Mouse (Mus musculus): ENCODE measurements around the gene Jam3. TPM values are rescaled to one million over a fixed set of nuclear protein-coding genes. Genes with fewer than 3 reads are reported as not detected.

The Jam3 gene
- polyA plus RNA-seq, 1 experiment from 2014 or later, result 36.1 TPM

GRCm38 (mm10) chr9:27135372-27135771 is 19.8 kb downstream of the Jam3 start:
- no peaks in the 10 kb centered on the region for H3K27me3 ChIP-seq (ENCODE audit: control insufficient read depth, insufficient read depth, low read length)
- no peaks in the 10 kb centered on the region for H3K9me3 ChIP-seq (ENCODE audit: control insufficient read depth, low read length)
- no peak overlapping the region for H3K9ac ChIP-seq (replicated peaks; ENCODE audit: low read depth, low read length)
- H3K36me3 ChIP-seq (ENCODE audit: control insufficient read depth, insufficient read depth, low read length), result no peaks in the 10 kb centered on the region
- no peak overlapping the region for H3K4me2 ChIP-seq (ENCODE audit: low read depth, low read length)
- no peak overlapping the region for H3K4me3 ChIP-seq (ENCODE audit: low read depth, low read length)
- WGBS, result 96% methylated on average over 7 of the region's 7 CpGs
- no peaks in the 10 kb centered on the region for H3K4me1 ChIP-seq (ENCODE audit: control insufficient read depth, insufficient read depth, low read length)
- H3K27ac ChIP-seq (ENCODE audit: low read depth, low read length), result no peak overlapping the region
- ATAC-seq (ENCODE audit: low read depth), result no peak

- no peak overlapping the region for H3K9ac ChIP-seq (replicated peaks; ENCODE audit: low read depth, low read length)
- peak; percentile 17; the same call in 1 of the 2 replicates for ATAC-seq (ENCODE audit: low read depth)
- H3K4me3 ChIP-seq (ENCODE audit: low read depth, low read length), result no peak overlapping the region
- H3K27me3 ChIP-seq (ENCODE audit: control insufficient read depth, insufficient read depth, low read length), result no peaks in the 10 kb centered on the region
- no peak overlapping the region for H3K27ac ChIP-seq (ENCODE audit: low read depth, low read length)
- 90% methylated on average over 1 of the region's 1 CpGs for WGBS
- H3K4me2 ChIP-seq (ENCODE audit: low read depth, low read length), result no peak overlapping the region
- no peaks in the 10 kb centered on the region for H3K9me3 ChIP-seq (ENCODE audit: control insufficient read depth, low read length)
- no peaks in the 10 kb centered on the region for H3K36me3 ChIP-seq (ENCODE audit: control insufficient read depth, insufficient read depth, low read length)
- H3K4me1 ChIP-seq (ENCODE audit: control insufficient read depth, insufficient read depth, low read length), result no peaks in the 10 kb centered on the region
Measured at GRCm38 (mm10) chr9:27134410-27134809, 20.8 kb downstream of the Jam3 start.

GRCm38 (mm10) chr9:27128629-27129028 is 26.6 kb downstream of the Jam3 start:
- no peak overlapping the region for H3K4me2 ChIP-seq (ENCODE audit: low read depth, low read length)
- H3K27me3 ChIP-seq (ENCODE audit: control insufficient read depth, insufficient read depth, low read length), result no peaks in the 10 kb centered on the region
- H3K4me1 ChIP-seq (ENCODE audit: control insufficient read depth, insufficient read depth, low read length), result peaks cover 10% of the 10 kb centered on the region; the same call in 1 of the 2 replicates
- H3K36me3 ChIP-seq (ENCODE audit: control insufficient read depth, insufficient read depth, low read length), result no peaks in the 10 kb centered on the region
- no peak overlapping the region for H3K9ac ChIP-seq (replicated peaks; ENCODE audit: low read depth, low read length)
- WGBS, result 68% methylated on average over 4 of the region's 4 CpGs
- no peak overlapping the region for H3K27ac ChIP-seq (ENCODE audit: low read depth, low read length)
- no peaks in the 10 kb centered on the region for H3K9me3 ChIP-seq (ENCODE audit: control insufficient read depth, low read length)
- no peak overlapping the region for H3K4me3 ChIP-seq (ENCODE audit: low read depth, low read length)
- no peak for ATAC-seq (ENCODE audit: low read depth)

GRCm38 (mm10) chr9:27126543-27126942 is 28.7 kb downstream of the Jam3 start:
- no peaks in the 10 kb centered on the region for H3K27me3 ChIP-seq (ENCODE audit: control insufficient read depth, insufficient read depth, low read length)
- no peak overlapping the region for H3K27ac ChIP-seq (ENCODE audit: low read depth, low read length)
- ATAC-seq (ENCODE audit: low read depth), result no peak
- no peaks in the 10 kb centered on the region for H3K9me3 ChIP-seq (ENCODE audit: control insufficient read depth, low read length)
- no peak overlapping the region for H3K4me3 ChIP-seq (ENCODE audit: low read depth, low read length)
- peaks cover 14% of the 10 kb centered on the region; the same call in 1 of the 2 replicates for H3K4me1 ChIP-seq (ENCODE audit: control insufficient read depth, insufficient read depth, low read length)
- H3K4me2 ChIP-seq (ENCODE audit: low read depth, low read length), result no peak overlapping the region
- no peak overlapping the region for H3K9ac ChIP-seq (replicated peaks; ENCODE audit: low read depth, low read length)
- no peaks in the 10 kb centered on the region for H3K36me3 ChIP-seq (ENCODE audit: control insufficient read depth, insufficient read depth, low read length)
- WGBS, result 90% methylated on average over 6 of the region's 6 CpGs

- Histone ChIP-seq H3K36me3 (ENCODE audit: control insufficient read depth, insufficient read depth, low read length) (no peaks in the 10 kb centered on the region), H3K4me1 (ENCODE audit: control insufficient read depth, insufficient read depth, low read length) (peaks cover 14% of the 10 kb centered on the region; the same call in 1 of the 2 replicates), H3K9ac (replicated peaks; ENCODE audit: low read depth, low read length) (no peak overlapping the region), H3K4me3 (ENCODE audit: low read depth, low read length) (no peak overlapping the region), H3K9me3 (ENCODE audit: control insufficient read depth, low read length) (no peaks in the 10 kb centered on the region), H3K27me3 (ENCODE audit: control insufficient read depth, insufficient read depth, low read length) (no peaks in the 10 kb centered on the region), H3K27ac (ENCODE audit: low read depth, low read length) (no peak overlapping the region), H3K4me2 (ENCODE audit: low read depth, low read length) (no peak overlapping the region)
- 41% methylated on average over 6 of the region's 6 CpGs for WGBS
- peak; percentile 21; the same call in 1 of the 2 replicates for ATAC-seq (ENCODE audit: low read depth)
Measured at GRCm38 (mm10) chr9:27125450-27125849, 29.8 kb downstream of the Jam3 start.

GRCm38 (mm10) chr9:27123947-27124346 is 31.3 kb downstream of the Jam3 start:
- H3K27me3 ChIP-seq (ENCODE audit: control insufficient read depth, insufficient read depth, low read length), result no peaks in the 10 kb centered on the region
- no peak overlapping the region for H3K9ac ChIP-seq (replicated peaks; ENCODE audit: low read depth, low read length)
- H3K4me2 ChIP-seq (ENCODE audit: low read depth, low read length), result no peak overlapping the region
- no peak for ATAC-seq (ENCODE audit: low read depth)
- H3K4me3 ChIP-seq (ENCODE audit: low read depth, low read length), result no peak overlapping the region
- H3K9me3 ChIP-seq (ENCODE audit: control insufficient read depth, low read length), result no peaks in the 10 kb centered on the region
- H3K36me3 ChIP-seq (ENCODE audit: control insufficient read depth, insufficient read depth, low read length), result no peaks in the 10 kb centered on the region
- WGBS, result 85% methylated on average over 2 of the region's 2 CpGs
- peaks cover 14% of the 10 kb centered on the region; the same call in 1 of the 2 replicates for H3K4me1 ChIP-seq (ENCODE audit: control insufficient read depth, insufficient read depth, low read length)
- no peak overlapping the region for H3K27ac ChIP-seq (ENCODE audit: low read depth, low read length)

- Histone ChIP-seq H3K4me3 (ENCODE audit: low read depth, low read length) (no peak overlapping the region), H3K9ac (replicated peaks; ENCODE audit: low read depth, low read length) (no peak overlapping the region), H3K36me3 (ENCODE audit: control insufficient read depth, insufficient read depth, low read length) (no peaks in the 10 kb centered on the region), H3K4me2 (ENCODE audit: low read depth, low read length) (no peak overlapping the region), H3K9me3 (ENCODE audit: control insufficient read depth, low read length) (no peaks in the 10 kb centered on the region), H3K27me3 (ENCODE audit: control insufficient read depth, insufficient read depth, low read length) (no peaks in the 10 kb centered on the region), H3K27ac (ENCODE audit: low read depth, low read length) (no peak overlapping the region; the same call in 1 of the 2 replicates), H3K4me1 (ENCODE audit: control insufficient read depth, insufficient read depth, low read length) (peaks cover 14% of the 10 kb centered on the region; the same call in 1 of the 2 replicates)
- peak; percentile 36; the same call in 1 of the 2 replicates for ATAC-seq (ENCODE audit: low read depth)
- WGBS, result 50% methylated on average over 4 of the region's 4 CpGs
Measured at GRCm38 (mm10) chr9:27122963-27123362, 32.3 kb downstream of the Jam3 start.

GRCm38 (mm10) chr9:27122076-27122475 is 33.1 kb downstream of the Jam3 start:
- no peak for ATAC-seq (ENCODE audit: low read depth)
- no peaks in the 10 kb centered on the region for H3K27me3 ChIP-seq (ENCODE audit: control insufficient read depth, insufficient read depth, low read length)
- H3K4me3 ChIP-seq (ENCODE audit: low read depth, low read length), result no peak overlapping the region
- H3K9me3 ChIP-seq (ENCODE audit: control insufficient read depth, low read length), result no peaks in the 10 kb centered on the region
- 91% methylated on average over 4 of the region's 4 CpGs for WGBS
- H3K36me3 ChIP-seq (ENCODE audit: control insufficient read depth, insufficient read depth, low read length), result no peaks in the 10 kb centered on the region
- no peak overlapping the region for H3K4me2 ChIP-seq (ENCODE audit: low read depth, low read length)
- no peak overlapping the region for H3K27ac ChIP-seq (ENCODE audit: low read depth, low read length)
- peaks cover 14% of the 10 kb centered on the region; the same call in 1 of the 2 replicates for H3K4me1 ChIP-seq (ENCODE audit: control insufficient read depth, insufficient read depth, low read length)
- no peak overlapping the region for H3K9ac ChIP-seq (replicated peaks; ENCODE audit: low read depth, low read length)

GRCm38 (mm10) chr9:27121254-27121653 is 34.0 kb downstream of the Jam3 start:
- 83% methylated on average over 9 of the region's 9 CpGs for WGBS
- H3K9me3 ChIP-seq (ENCODE audit: control insufficient read depth, low read length), result no peaks in the 10 kb centered on the region
- no peak overlapping the region for H3K27ac ChIP-seq (ENCODE audit: low read depth, low read length)
- no peak overlapping the region for H3K4me2 ChIP-seq (ENCODE audit: low read depth, low read length)
- H3K27me3 ChIP-seq (ENCODE audit: control insufficient read depth, insufficient read depth, low read length), result no peaks in the 10 kb centered on the region
- H3K9ac ChIP-seq (replicated peaks; ENCODE audit: low read depth, low read length), result no peak overlapping the region
- no peak for ATAC-seq (ENCODE audit: low read depth)
- peaks cover 14% of the 10 kb centered on the region; the same call in 1 of the 2 replicates for H3K4me1 ChIP-seq (ENCODE audit: control insufficient read depth, insufficient read depth, low read length)
- H3K4me3 ChIP-seq (ENCODE audit: low read depth, low read length), result no peak overlapping the region
- no peaks in the 10 kb centered on the region for H3K36me3 ChIP-seq (ENCODE audit: control insufficient read depth, insufficient read depth, low read length)

Data from neural tube, embryonic 14.5 days (tissue).